Mouse (Mus musculus) hindbrain, embryonic 14.5 days (tissue): ENCODE data around the gene Obscn. TPM values are rescaled to one million over a fixed set of nuclear protein-coding genes. Genes with fewer than 3 reads are reported as not detected.

ENCODE experiments used
- ATAC-seq: fragments of 200-750 bp; cut with Nextera tagmentation; 2 replicates; pipeline ENCODE4 v1.8.0; 2017; ENCODE audit warnings: moderate number of reproducible peaks, mild to moderate bottlenecking, moderate TSS enrichment, moderate library complexity; ENCODE audit not compliant: low FRiP score
- DNase-seq: peaks from one replicate; pipeline ENCODE4 v3.0.0-alpha.2; 2015; ENCODE audit warnings: low spot score
- H3K27ac ChIP-seq: fragments of 300-500 bp; sonication (generic); 2 replicates; pipeline ENCODE4 v1.5.1; 2014; ENCODE audit warnings: mild to moderate bottlenecking, moderate library complexity
- H3K27me3 ChIP-seq: fragments of 300-500 bp; sonication (generic); 2 replicates; pipeline ENCODE4 v1.6.1; 2014; ENCODE audit warnings: mild to moderate bottlenecking, low read length, mixed read lengths; ENCODE audit not compliant: control insufficient read depth, insufficient read depth
- H3K36me3 ChIP-seq: fragments of 300-500 bp; sonication (generic); replicated peaks from 2 replicates; pipeline ENCODE4 v1.6.1; 2014; ENCODE audit not compliant: control insufficient read depth, insufficient read depth
- H3K4me1 ChIP-seq: fragments of 300-500 bp; sonication (generic); replicated peaks from 2 replicates; pipeline ENCODE4 v1.6.1; 2014; ENCODE audit warnings: antibody characterized with exemption, low read length, mixed read lengths; ENCODE audit not compliant: control insufficient read depth, insufficient read depth
- H3K4me2 ChIP-seq: fragments of 300-500 bp; sonication (generic); replicated peaks from 2 replicates; pipeline ENCODE4 v1.6.1; 2014; ENCODE audit warnings: mild to moderate bottlenecking, moderate library complexity
- H3K4me3 ChIP-seq: fragments of 300-500 bp; sonication (generic); replicated peaks from 2 replicates; pipeline ENCODE4 v1.5.1; 2014; ENCODE audit warnings: mild to moderate bottlenecking, low read length
- H3K9ac ChIP-seq: fragments of 300-500 bp; sonication (generic); 2 replicates; pipeline ENCODE4 v1.6.1; 2014
- H3K9me3 ChIP-seq: fragments of 300-500 bp; sonication (generic); 2 replicates; pipeline ENCODE4 v1.6.1; 2016; ENCODE audit warnings: low read length; ENCODE audit not compliant: control insufficient read depth
- WGBS: fragments of 180-500 bp; shearing (Covaris S2); extraction: QIAGEN DNeasy Blood & Tissue Kit; methylation state at CpG from one replicate; pipeline ENCODE4 v1.1.7; 2014; 5-methylcytosine and 5-hydroxymethylcytosine counted together
- polyA plus RNA-seq: library from polyadenylated mRNA; unstranded; fragments of >200 nt; fragmentation: Nextera tagmentation; extraction: Ambion mirVana; gene quantifications from 2 replicates; pipeline ENCODE4 v1.2.1, GENCODE M21; 2014

The Obscn gene
- polyA plus RNA-seq, 1 experiment from 2014 or later: 0.71 TPM

- Histone ChIP-seq H3K4me1 (no peaks in the 10 kb centered on the region), H3K4me3 (no peak overlapping the region), H3K9ac (no peak overlapping the region), H3K36me3 (no peaks in the 10 kb centered on the region; the same call in 1 of the 2 replicates), H3K27ac (no peak overlapping the region), H3K27me3 (no peaks in the 10 kb centered on the region; the same call in 1 of the 2 replicates), H3K4me2 (no peak overlapping the region), H3K9me3 (no peaks in the 10 kb centered on the region)
- WGBS: 43% methylated on average over 12 of the region's 12 CpGs
- DNase-seq: no peak
- ATAC-seq: no peak
Measured at GRCm38 (mm10) chr11:58965001-58965760, 171.0 kb downstream of the Obscn start.

GRCm38 (mm10) chr11:58964216-58964615 lies 172.0 kb downstream of the Obscn start:
- Histone ChIP-seq H3K4me1 (peaks cover 6% of the 10 kb centered on the region), H3K9ac (no peak overlapping the region), H3K4me3 (no peak overlapping the region), H3K9me3 (no peaks in the 10 kb centered on the region), H3K36me3 (no peaks in the 10 kb centered on the region), H3K4me2 (no peak overlapping the region), H3K27ac (no peak overlapping the region), H3K27me3 (no peaks in the 10 kb centered on the region; the same call in 1 of the 2 replicates)
- DNase-seq (no peak), ATAC-seq (no peak)
- 86% methylated on average over 7 of the region's 7 CpGs for WGBS

- Histone ChIP-seq H3K4me3 (no peak overlapping the region), H3K9ac (no peak overlapping the region), H3K27ac (no peak overlapping the region), H3K4me1 (peaks cover 13% of the 10 kb centered on the region), H3K9me3 (no peaks in the 10 kb centered on the region), H3K36me3 (no peaks in the 10 kb centered on the region), H3K4me2 (no peak overlapping the region), H3K27me3 (no peaks in the 10 kb centered on the region; the same call in 1 of the 2 replicates)
- 37% methylated on average over 17 of the region's 17 CpGs for WGBS
- DNase-seq: no peak
- ATAC-seq: no peak
Measured at GRCm38 (mm10) chr11:58963543-58963942, 172.7 kb downstream of the Obscn start.

GRCm38 (mm10) chr11:58961364-58962177 lies 174.6 kb downstream of the Obscn start:
- no peak overlapping the region for H3K4me2 ChIP-seq
- no peak for ATAC-seq

GRCm38 (mm10) chr11:58959921-58960465 lies 176.2 kb downstream of the Obscn start:
- WGBS: 5% methylated on average over 40 of the region's 40 CpGs

More at GRCm38 (mm10) chr11:58961364-58962177, 174.6 kb downstream of the Obscn start:
- Histone ChIP-seq H3K9ac (no peak overlapping the region), H3K4me3 (no peak overlapping the region), H3K9me3 (no peaks in the 10 kb centered on the region), H3K36me3 (peaks cover 2% of the 10 kb centered on the region; the same call in 1 of the 2 replicates), H3K4me1 (peaks cover 31% of the 10 kb centered on the region), H3K27ac (no peak overlapping the region), H3K27me3 (no peaks in the 10 kb centered on the region; the same call in 1 of the 2 replicates)
- no peak for DNase-seq
- 65% methylated on average over 50 of the region's 50 CpGs for WGBS

GRCm38 (mm10) chr11:58959186-58959825 lies 176.9 kb downstream of the Obscn start:
- ATAC-seq: no peak
- H3K27ac ChIP-seq: peak overlapping the region; percentile 80
- H3K9ac ChIP-seq: peak overlapping the region; percentile 63
- H3K27me3 ChIP-seq: no peaks in the 10 kb centered on the region; the same call in 1 of the 2 replicates
- peak overlapping the region; percentile 45 for H3K4me3 ChIP-seq
- H3K4me1 ChIP-seq: peaks cover 37% of the 10 kb centered on the region
- DNase-seq: no peak
- H3K9me3 ChIP-seq: no peaks in the 10 kb centered on the region
- H3K4me2 ChIP-seq: peak overlapping the region; percentile 95
- WGBS: 36% methylated on average over 15 of the region's 15 CpGs
- H3K36me3 ChIP-seq: peaks cover 2% of the 10 kb centered on the region; the same call in 1 of the 2 replicates

More at GRCm38 (mm10) chr11:58959921-58960465, 176.2 kb downstream of the Obscn start:
- Histone ChIP-seq H3K4me3 (peak overlapping the region; percentile 45), H3K9me3 (no peaks in the 10 kb centered on the region), H3K27ac (peak overlapping the region; percentile 80), H3K4me2 (peak overlapping the region; percentile 95), H3K9ac (peak overlapping the region; percentile 63), H3K27me3 (no peaks in the 10 kb centered on the region; the same call in 1 of the 2 replicates), H3K36me3 (peaks cover 2% of the 10 kb centered on the region; the same call in 1 of the 2 replicates), H3K4me1 (peaks cover 37% of the 10 kb centered on the region)
- ATAC-seq (peak; percentile 90), DNase-seq (peak; percentile 83)

GRCm38 (mm10) chr11:58958536-58958935 lies 177.7 kb downstream of the Obscn start:
- DNase-seq (no peak), ATAC-seq (no peak)
- H3K9me3 ChIP-seq: no peaks in the 10 kb centered on the region
- WGBS: 87% methylated on average over 6 of the region's 6 CpGs
- no peak overlapping the region for H3K27ac ChIP-seq
- no peak overlapping the region for H3K4me3 ChIP-seq
- peak overlapping the region; percentile 95 for H3K4me2 ChIP-seq
- peaks cover 2% of the 10 kb centered on the region; the same call in 1 of the 2 replicates for H3K36me3 ChIP-seq
- peaks cover 37% of the 10 kb centered on the region for H3K4me1 ChIP-seq
- no peaks in the 10 kb centered on the region; the same call in 1 of the 2 replicates for H3K27me3 ChIP-seq
- H3K9ac ChIP-seq: 0 out of 2 replicates have a peak overlapping the region, but pooled peaks have one; percentile 63

- Histone ChIP-seq H3K4me1 (peaks cover 42% of the 10 kb centered on the region), H3K36me3 (peaks cover 2% of the 10 kb centered on the region; the same call in 1 of the 2 replicates), H3K27ac (no peak overlapping the region), H3K27me3 (no peaks in the 10 kb centered on the region; the same call in 1 of the 2 replicates), H3K9me3 (no peaks in the 10 kb centered on the region), H3K9ac (peak overlapping the region; percentile 92), H3K4me2 (peak overlapping the region; percentile 95), H3K4me3 (peak overlapping the region; percentile 77)
- DNase-seq (no peak), ATAC-seq (no peak)
- 83% methylated on average over 5 of the region's 5 CpGs for WGBS
Measured at GRCm38 (mm10) chr11:58957226-58957914, 178.8 kb downstream of the Obscn start.
